20 mouse cellular contexts compared by ENCODE assay signal in genomic region chr17:79282771-79283170, GRCm38 (mm10).
DNase-seq lines count a peak whose midpoint lies in the region; ATAC-seq lines count a peak whose summit lies in the region.
"Had no signal": no experiment of that assay in that cellular context is flagged by ENCODE, and none has a peak within 500 bp of the region (broad histone marks: within the 10 kb centered on the region; RNA-seq: fewer than 3 reads in every experiment).

No protein-coding gene starts in this region.

- peak overlapping the region; percentile 3 for H3K4me3 ChIP-seq in megakaryocyte, embryonic 14.5 days (replicated peaks)
- H3K4me3 ChIP-seq: embryonic facial prominence, embryonic 15.5 days; forebrain, embryonic 15.5 days; heart, embryonic 10.5 days; hindbrain, embryonic 10.5 days; intestine, embryonic 15.5 days had no signal

- 0 out of 2 replicates have a peak, but pooled peaks cover 2% of the 10 kb centered on the region for H3K4me1 ChIP-seq in megakaryocyte, embryonic 14.5 days
- H3K4me1 ChIP-seq: forebrain, embryonic 15.5 days; intestine, embryonic 15.5 days had no signal

- DNase-seq in R1 (ENCODE audit: low read depth, low spot score), result peak; percentile 20
- no peak for DNase-seq in right cerebral cortex, postnatal 36 days (ENCODE audit: low spot score in 2 of 2)
- DNase-seq: adrenal gland, adult 8-10 months; adrenal gland, postnatal 36 days; B cell, adult 2 months; cerebellum, adult 2 months; cerebellum, postnatal 10 days; embryo, embryonic 11 days; gastrocnemius, postnatal 25 days; heart, adult 18-20 months; heart, postnatal 10 days had no signal

- no peaks in the 10 kb centered on the region for H3K27me3 ChIP-seq in megakaryocyte, embryonic 14.5 days (replicated peaks)
- H3K27me3 ChIP-seq: embryonic facial prominence, embryonic 15.5 days; forebrain, embryonic 15.5 days; intestine, embryonic 15.5 days had no signal

- 0 out of 2 replicates have a peak, but pooled peaks cover 5% of the 10 kb centered on the region for H3K9me3 ChIP-seq in megakaryocyte, embryonic 14.5 days
- H3K9me3 ChIP-seq: embryonic facial prominence, embryonic 15.5 days; forebrain, embryonic 15.5 days; heart, embryonic 10.5 days; hindbrain, embryonic 10.5 days; intestine, embryonic 15.5 days had no signal

- ATAC-seq in megakaryocyte, adult 5-6 weeks (ENCODE audit: poor library complexity, severe bottlenecking), result no peak
- peak; percentile 90 for ATAC-seq in megakaryocyte progenitor cell, adult 5-6 weeks (replicated peaks; ENCODE audit: poor library complexity)
- ATAC-seq in frontal cortex, adult (ENCODE audit: low TSS enrichment), result no peak
- ATAC-seq: forebrain, embryonic 15.5 days; intestine, embryonic 15.5 days had no signal

- no peaks in the 10 kb centered on the region for H3K36me3 ChIP-seq in megakaryocyte, embryonic 14.5 days (replicated peaks; ENCODE audit: low read length)
- H3K36me3 ChIP-seq: embryonic facial prominence, embryonic 15.5 days; forebrain, embryonic 15.5 days; heart, embryonic 10.5 days; hindbrain, embryonic 10.5 days; intestine, embryonic 15.5 days had no signal
